Mouse (Mus musculus): Measurements from ENCODE around the gene Dync1i1.
"Not testable (repeated sequence)": the region's sequence is repeated elsewhere in the genome, so short reads cannot be mapped to it uniquely, and the experiment has no call there.

Dync1i1 gene

DNA sequence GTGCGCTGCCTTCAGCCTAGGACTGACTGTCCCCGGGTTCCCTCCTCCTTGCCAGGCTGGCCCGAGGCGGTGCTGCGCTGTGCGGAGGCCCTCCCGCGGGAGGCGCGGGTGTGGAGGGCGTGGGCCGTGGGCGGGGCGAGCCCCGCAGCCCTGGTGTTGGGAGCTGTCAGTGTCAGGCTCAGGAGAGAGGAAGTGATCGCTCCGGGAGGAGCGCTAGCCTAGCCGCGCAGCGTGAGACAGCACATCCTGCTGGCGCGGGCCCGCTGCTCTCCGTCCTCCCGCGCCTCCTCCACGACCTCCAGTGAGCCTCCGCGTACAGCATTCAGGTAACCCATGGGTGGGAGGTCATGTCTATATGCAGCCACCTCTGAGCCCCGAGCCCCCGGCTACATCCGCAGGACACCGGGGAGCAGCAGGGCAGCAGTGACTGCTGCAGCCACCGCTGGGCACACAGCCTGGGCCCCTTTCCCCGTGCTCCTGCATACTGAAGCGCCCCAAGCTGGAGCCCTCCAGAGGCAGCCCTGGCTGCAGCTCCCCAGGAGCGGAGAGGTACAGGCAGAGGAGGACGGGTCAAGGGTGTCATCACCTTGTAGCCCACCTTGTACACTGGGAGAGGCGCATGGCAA lies at the start of gene Dync1i1:
TSS of gene Dync1i1 (plus strand) at position 29 of the 626 bp plus-strand sequence.
- in situ Hi-C loops (cut with MboI, MseI) = loop anchor here (25.0 kb wide), 1 partner anchor 1362 kb away; no protein-coding TSS in a partner anchor

DNA sequence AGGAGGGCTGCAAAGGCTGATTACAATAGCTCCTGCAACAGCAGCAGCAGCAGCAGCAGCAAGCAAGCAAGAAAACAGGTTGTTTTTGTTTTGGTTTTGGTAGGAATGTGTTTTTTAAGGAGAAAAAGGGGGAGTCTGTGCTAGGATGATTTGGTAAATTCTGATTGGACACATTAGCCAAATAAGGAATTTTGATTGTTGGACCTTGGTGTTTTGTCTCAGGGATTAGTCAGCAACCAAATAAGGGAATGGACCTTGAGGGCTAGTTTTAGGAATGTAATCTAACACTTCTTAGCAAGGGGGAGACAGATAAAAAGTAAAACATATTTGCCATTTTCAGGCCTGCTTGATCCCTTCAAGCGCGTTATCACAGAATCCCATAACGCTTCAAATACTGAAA lies 45.7 kb upstream of the Dync1i1 start:
- in situ Hi-C loops (cut with MboI, MseI) = no loop called here

- in situ Hi-C loops (cut with MboI, MseI) = no loop called here
Measured at GRCm38 (mm10) chr6:5701826-5702225, 23.6 kb upstream of the Dync1i1 start.

DNA sequence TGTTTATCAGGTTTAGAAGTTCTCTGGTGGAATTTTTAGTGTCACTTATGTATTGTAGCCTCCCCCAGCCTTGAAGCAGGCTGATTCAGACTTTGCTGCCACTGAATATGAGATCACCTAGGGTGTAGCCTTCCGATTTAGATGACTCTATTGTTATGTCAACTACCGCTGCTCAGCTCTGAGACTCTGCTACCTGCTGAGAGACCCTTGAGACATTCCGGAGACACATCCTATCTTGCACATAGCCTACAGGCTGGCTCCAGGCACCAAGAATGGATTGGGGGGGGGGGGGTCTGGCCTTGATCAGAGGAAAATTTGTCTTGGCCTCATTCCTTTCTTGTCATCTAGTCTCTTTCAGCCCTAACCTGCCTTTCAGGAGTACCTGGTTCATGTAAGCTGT lies 17.5 kb upstream of the Dync1i1 start:
- in situ Hi-C loops (cut with MboI, MseI) = not testable (repeated sequence)

DNA sequence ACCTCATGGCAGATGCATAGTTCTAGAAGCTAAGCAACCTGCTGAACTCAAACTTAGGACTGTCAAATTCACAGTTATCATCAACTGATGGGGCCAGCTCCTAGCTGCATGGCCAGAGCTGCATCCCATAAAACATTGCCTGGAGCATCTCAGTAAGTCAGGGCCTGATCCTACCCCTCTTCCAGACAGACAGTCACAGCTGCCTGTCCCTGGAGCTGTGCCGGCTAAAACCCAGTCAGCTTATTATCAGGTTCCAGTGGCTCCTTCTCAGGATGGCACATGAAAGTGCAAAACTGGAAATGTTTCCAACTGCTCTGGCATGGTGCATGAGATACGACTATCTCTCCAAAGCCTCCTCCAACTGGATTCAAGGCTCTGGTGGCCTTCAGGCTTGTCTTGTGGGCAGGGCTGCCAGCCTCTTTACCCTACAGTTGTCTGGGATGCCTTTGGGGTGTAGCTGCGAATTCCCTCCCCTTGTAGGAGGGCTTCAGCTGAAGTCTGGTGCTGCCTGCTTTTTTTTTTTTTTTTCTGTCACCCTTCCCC lies 15.3 kb upstream of the Dync1i1 start:
- in situ Hi-C loops (cut with MboI, MseI) = no loop called here

- in situ Hi-C loops (cut with MboI, MseI) = no loop called here
Measured at GRCm38 (mm10) chr6:5712620-5713019, 12.8 kb upstream of the Dync1i1 start.

DNA sequence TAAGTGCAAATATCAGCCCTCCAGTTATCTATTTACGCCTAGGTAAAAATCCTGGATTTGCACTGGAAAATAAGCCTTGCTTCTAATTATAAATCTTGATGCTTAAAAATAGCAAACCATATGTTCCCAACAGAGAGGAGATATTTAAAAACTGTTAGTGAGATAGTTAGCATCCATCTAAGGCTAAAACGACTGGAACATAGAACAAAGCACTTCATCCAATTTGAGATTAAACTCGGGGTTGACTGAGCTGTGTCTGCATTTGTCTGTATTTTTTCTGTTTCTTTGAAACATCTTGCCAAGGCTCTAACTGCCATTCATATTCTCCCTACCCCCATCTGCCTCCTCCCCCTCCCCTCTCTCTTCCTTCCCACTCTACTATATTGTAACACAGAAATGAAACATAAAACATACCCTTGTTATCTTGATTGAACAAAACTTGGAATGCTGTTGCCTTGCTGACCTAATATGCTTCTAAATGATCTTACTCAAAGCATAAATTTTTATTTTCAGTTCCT lies 10.3 kb upstream of the Dync1i1 start:
- in situ Hi-C loops (cut with MboI, MseI) = no loop called here

- in situ Hi-C loops (cut with MboI, MseI) = no loop called here
Measured at GRCm38 (mm10) chr6:5718955-5719354, 6.5 kb upstream of the Dync1i1 start.

- in situ Hi-C loops (cut with MboI, MseI) = not testable (repeated sequence)
Measured at GRCm38 (mm10) chr6:5720716-5721115, 4.7 kb upstream of the Dync1i1 start.

DNA sequence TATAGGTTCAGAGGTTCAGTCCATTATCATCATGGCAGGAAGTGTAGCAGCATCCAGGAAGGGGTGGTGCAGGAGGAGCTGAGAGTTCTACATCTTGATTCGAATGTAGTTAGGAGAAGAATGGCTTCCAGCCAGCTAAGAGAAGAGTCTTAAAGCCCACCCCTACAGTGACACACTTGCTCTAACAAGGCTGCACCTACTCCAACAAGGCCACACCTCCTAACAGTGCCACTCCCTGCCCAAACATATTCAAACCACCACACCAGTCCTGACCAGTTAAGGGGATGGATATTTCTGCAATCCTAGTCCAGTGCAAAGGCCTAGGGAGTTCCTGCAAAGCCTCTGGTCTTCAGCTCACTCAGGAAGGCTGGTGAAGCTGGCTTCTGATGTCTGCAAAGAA lies 1.5 kb upstream of the Dync1i1 start:
- in situ Hi-C loops (cut with MboI, MseI) = no loop called here

- in situ Hi-C loops (cut with MboI, MseI) = loop anchor here (25.0 kb wide), 1 partner anchor 1361 kb away; no protein-coding TSS in a partner anchor
Measured at GRCm38 (mm10) chr6:5726237-5726670, 815 bp downstream of the Dync1i1 start.

- in situ Hi-C loops (cut with MboI, MseI) = loop anchor here (25.0 kb wide), 1 partner anchor 1354 kb away; no protein-coding TSS in a partner anchor
Measured at GRCm38 (mm10) chr6:5733217-5733616, 7.8 kb downstream of the Dync1i1 start.

- in situ Hi-C loops (cut with MboI, MseI) = loop anchor here (25.0 kb wide), 1 partner anchor 1353 kb away; no protein-coding TSS in a partner anchor
Measured at GRCm38 (mm10) chr6:5734398-5734797, 9.0 kb downstream of the Dync1i1 start.

- in situ Hi-C loops (cut with MboI, MseI) = loop anchor here (25.0 kb wide), 1 partner anchor 1352 kb away; no protein-coding TSS in a partner anchor
Measured at GRCm38 (mm10) chr6:5734862-5735261, 9.4 kb downstream of the Dync1i1 start.

DNA sequence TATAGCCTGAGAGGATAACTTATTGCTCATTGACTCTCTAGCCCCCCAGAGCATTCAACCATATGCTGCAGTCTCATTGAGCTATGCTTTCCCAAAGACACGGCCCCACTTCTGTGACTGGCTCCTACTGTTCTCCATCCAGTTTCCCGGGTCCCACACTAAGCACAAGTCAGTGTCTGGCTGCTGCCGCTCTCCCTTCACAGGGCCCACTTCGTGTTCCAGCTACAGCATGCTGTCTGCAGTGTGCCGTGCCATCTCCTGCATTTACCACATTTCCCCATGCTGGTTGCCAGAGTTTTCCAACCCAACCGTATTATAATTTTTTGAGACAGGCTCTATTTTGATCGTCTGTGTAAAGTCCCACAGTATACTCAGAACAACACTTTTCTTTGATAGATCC lies 14.3 kb downstream of the Dync1i1 start:
- in situ Hi-C loops (cut with MboI, MseI) = loop anchor here (25.0 kb wide), 1 partner anchor 1348 kb away; no protein-coding TSS in a partner anchor

DNA sequence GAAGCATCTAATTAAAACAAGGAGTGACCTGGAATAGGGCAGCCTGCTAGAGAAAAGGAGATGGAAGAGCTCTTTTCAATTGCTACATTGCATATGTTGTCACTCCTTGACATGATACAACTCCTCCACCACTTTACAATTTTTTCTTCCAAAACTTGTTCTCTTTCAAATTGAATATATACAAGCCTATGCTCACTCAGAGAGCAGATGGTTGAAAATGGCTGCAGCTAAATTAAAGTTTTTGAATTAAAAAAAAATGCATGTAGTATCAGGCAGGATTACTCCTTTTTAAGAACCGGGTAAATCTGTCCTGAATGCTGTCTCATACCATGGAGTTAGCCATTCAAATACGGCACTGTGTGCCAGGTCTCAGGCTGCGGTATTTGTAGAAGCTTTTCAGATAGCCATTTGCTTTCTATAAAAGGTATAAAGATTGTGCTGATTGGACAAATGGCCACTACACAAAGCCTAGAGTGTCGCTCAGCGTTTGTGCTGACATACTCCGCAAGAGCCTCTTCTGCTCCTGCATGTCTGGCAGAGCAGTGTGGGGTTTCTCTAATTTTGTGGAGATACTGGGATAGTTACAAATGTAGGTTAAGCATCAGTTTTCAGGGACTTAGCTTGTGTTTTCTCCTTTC lies 16.1 kb downstream of the Dync1i1 start:
- in situ Hi-C loops (cut with MboI, MseI) = loop anchor here (25.0 kb wide), 1 partner anchor 1346 kb away; no protein-coding TSS in a partner anchor

- in situ Hi-C loops (cut with MboI, MseI) = no loop called here
Measured at GRCm38 (mm10) chr6:5750079-5750711, 24.8 kb downstream of the Dync1i1 start.

DNA sequence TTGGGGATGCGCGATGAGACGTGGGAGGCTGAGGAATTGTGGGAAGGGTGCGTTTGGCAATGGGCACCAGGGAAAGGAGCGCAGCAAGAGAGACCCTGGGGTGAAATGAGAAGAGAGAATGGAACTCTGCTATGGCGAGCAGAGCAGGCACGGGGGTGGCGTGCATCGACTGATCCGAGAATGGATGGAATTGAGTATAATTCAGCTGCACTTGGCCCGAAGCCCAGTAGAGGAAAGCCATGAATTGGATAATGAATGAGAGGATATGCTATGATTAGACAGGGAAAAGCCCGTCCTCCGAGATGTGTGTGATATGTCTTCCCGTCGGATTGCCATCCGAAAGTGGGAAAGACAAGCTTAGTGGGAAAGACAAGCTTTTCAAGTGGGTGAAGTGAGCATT lies 26.7 kb downstream of the Dync1i1 start:
- in situ Hi-C loops (cut with MboI, MseI) = no loop called here

DNA sequence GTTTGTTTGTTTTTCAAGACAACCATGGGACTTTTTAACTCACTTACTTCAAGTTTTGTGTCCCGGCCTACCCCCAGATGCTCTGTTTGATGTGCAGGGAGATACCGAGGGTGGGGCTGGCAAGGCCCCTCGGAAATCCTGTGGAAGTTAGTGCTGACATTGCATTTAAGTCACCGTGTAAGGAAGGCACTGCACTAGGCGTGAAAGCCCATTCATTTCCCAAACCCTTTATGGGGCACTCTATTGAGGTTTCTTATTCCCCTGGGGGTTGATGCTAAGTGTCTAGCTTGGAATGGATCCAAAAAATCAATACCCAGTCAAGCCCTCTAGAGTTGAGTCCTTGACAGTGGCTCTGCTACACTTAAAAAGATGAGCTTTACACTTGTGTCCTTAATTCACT lies 27.2 kb downstream of the Dync1i1 start:
- in situ Hi-C loops (cut with MboI, MseI) = no loop called here

GRCm38 (mm10) chr6:5756509-5757130 lies 31.2 kb downstream of the Dync1i1 start:
- in situ Hi-C loops (cut with MboI, MseI) = no loop called here

- in situ Hi-C loops (cut with MboI, MseI) = no loop called here
Measured at GRCm38 (mm10) chr6:5762943-5763342, 37.5 kb downstream of the Dync1i1 start.

Measured in T-helper 2 cell (primary cell).